Mouse (Mus musculus) liver, embryonic 14.5 days (tissue): ENCODE results near the gene Dytn.

Source experiments
- CTCF ChIP-seq: IDR thresholded peaks from 2 replicates; pipeline ENCODE4 v1.5.1; 2016; ENCODE audit warnings: antibody characterized with exemption, low read depth, control low read depth
- EP300 ChIP-seq: IDR thresholded peaks from 2 replicates; pipeline ENCODE4 v1.6.1; 2016; ENCODE audit warnings: antibody characterized with exemption, low read depth

- no peak for TF ChIP-seq CTCF
- no peak for TF ChIP-seq EP300
Measured at GRCm38 (mm10) chr1:63720161-63720560, 33.4 kb upstream of the Dytn start.
